Mouse (Mus musculus) adrenal gland, adult (tissue): ENCODE results near the gene Gga3.
A peak's percentile ranks its signal among the peaks of the same experiment; 100 is the strongest.

Experiments
- DNase-seq, 2 experiments: peaks; one replicate each; pipeline ENCODE4 v3.0.0; 2022 to 2023; ENCODE audit warnings: low spot score in 1 of 2; ENCODE audit not compliant: inconsistent age in 2 of 2

Gene Gga3

DNA sequence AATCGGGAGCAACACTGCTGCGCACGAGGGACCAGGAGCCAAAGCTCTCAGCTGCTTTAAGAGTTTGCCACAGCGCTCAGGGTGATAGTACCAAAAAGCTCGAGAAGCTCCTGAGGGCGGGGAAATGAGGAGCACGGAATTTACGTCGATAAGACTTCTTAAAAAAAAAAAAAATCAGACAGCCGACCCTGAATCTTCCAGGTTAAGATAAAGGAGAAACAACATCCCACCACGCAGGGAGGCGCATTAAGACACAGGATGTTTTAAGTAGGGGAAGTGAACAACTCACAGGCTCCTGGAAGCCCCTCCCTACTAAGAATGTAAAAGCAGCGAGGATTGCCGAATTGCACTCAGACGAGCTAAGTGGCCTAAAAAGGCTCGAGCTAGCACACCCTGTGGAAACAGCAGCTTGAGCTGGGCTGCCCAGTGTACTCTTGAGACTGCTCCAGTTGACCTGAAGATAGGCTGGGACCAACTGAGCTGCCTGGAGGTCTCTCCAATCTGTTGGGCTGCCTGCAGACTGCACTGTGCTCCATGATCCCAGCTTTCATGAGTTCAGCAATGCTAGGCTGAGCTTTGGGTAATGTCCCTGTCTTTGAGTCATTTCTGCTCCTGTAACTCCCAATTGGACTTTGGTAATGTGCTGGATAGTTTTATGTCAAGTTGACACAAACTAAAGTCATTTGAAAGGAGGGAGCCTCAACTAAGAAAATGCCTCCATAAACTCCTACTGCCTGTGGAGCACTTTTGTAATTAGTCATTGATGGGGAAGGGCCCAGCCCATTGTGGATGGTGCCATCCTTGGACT is 9.5 kb upstream of the Gga3 start:
- DNase-seq = no peak

DNA sequence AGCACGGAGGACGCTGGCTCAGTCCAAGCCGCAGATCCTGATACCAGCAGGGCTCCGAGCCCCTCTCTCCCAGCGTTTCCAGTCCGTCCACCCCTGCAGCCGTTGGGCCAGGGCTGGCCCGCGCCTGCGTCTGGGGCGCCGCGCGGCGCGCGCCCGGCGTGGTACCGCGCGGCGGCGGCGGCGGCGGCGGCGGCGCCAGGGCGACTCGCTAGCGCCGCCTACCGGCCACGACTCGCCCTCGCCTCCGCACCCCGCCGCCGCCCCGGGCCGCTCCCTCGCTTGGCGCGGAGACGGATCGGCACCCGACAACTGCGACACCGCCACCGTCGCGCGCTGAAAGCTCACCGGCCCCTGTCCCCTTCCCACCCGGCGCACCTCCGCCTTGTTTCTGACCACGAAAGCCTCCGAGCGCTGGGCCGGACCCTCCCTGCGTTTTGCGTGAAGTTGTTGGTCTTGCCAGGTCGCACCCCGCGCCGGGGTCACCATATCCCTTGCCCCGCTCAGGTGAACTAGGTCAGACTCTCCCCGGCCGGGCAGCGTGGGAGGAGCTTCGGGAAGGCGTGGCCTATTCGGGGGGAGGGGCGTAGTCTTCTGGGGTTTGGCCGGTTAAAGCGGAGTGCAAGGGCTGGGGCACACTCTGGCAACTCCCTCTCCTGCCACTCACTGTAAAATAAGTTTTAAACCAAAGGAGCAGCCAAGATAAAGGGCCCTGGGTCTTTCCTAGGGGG is 8.7 kb upstream of the Gga3 start, which contains the start of gene Mif4gd:
Mif4gd (minus strand) TSS at position 560 of the 728 bp plus-strand sequence.
- peak; percentile 95 to 99 for DNase-seq

DNA sequence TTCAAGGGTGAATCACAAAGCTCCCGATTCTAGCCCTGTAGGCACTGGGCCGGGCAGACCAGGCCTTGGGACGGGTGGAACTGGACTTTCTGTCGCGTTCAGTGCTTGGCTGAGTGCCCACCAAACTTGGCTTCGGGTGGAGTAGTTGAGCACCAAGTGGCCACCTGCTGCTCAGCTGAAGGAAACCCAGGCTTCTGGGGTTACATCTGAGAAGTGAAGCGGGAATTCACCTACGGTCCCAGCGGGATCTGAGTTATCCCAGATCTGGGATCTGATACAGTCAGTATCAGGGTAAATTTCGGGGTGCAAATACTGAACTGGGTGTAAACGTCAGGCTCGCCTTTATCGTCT is 8.2 kb upstream of the Gga3 start:
- DNase-seq = peak; percentile 90 to 96

DNA sequence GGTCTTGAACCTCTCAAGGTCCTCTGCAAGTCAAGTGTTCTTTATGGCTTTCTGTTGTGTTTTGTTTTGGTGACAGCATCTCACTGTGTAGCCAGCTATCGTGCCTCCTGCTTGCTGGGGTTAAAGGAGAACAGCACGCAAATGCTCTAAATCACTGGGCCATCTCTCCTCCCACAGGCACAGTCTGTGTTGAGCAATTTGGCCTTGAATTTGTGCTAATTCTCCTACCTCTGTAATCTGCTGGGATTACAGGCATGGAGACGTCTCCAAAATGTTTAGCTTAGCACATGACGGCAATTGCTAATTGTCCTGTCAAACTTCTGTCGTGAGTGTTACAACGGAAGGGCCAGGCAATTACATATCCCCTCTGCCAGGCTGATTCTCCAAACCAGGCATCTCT is 7.3 kb upstream of the Gga3 start:
- DNase-seq = peak in 1 of 2 experiments; percentile 87

DNA sequence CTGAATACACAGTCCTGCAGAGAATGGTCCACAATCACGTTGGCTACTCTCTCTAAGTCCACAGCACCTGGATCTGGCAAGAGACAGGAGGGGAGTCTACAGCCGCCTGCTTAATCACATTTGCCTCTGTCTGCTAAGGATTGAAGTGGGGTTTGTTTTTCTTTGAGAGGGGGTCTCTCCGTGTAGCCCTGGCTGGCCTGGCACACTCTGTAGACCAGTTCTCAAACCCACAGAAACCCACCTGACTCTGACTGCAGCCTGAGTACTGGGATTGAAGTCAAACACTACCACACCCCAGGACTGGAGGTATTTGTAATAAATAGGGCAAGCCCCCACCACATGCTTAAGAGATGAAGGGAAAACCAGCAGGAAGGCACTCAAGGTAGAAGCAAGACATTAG is 5.7 kb upstream of the Gga3 start:
- peak in 1 of 2 experiments; percentile 40 for DNase-seq

DNA sequence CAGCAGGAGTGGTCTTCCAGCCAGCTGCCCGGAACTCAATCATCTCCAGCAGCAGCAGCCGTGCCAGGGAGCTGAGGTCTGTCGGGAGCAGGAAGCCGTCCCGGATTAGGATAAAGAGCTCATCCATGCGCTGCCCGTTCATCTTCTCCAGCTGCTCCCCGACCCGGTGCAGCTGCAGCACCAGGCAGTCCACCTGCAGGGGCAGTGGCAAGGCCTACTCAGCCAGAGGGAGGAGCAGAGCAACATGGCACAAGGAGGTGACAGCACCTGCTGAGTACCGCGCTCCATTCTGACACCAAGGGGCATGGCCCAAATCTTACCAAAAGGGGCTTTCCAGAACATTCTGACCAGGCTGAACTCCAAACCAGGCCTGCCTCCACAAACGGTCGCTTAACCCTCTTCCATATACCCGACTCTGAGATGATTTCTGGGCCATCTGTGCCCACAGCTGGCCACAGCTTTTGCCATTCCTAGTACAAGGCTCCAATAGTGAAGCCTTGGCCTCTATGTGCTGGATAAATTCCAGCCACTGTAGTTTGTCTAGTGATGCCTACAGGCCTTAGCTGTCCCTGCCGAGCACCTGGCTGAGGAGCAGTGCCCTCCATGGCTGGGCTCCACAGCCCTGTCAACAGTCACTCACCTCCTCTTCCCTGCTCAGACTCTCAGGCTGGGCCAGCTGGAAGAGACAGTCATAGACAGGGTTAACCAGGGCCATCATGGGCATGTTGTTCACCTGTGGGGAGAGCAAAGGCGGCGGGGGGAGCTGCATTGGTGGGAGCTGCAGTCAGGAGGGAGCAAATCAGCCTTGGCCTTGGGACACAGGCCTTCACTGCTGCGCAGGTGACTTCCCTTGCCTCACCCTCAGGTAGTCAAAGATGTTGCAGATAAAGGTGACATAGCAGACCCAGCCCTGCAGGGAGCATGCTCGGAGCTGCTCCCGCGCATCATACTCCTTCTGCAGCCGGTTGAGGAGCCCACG is 4.9 kb upstream of the Gga3 start:
- DNase-seq = peak in 1 of 2 experiments; percentile 45

DNA sequence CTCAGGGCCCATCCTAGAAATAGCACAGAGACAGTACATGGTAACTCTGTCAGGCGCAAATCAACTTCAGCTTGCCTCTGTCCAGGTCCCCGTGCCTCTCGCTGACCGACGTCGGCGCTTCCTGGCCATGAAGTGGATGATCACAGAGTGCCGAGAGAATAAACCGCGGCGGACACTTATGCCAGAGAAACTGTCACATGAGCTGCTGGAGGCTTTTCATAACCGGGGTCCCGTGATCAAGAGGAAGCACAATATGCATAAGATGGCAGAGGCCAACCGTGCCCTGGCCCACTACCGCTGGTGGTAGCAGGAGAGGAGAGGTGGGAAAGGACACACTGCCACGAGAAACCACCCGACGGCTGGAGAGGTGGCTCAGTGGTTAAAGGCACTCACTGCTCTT is 2.9 kb upstream of the Gga3 start:
- no peak for DNase-seq

DNA sequence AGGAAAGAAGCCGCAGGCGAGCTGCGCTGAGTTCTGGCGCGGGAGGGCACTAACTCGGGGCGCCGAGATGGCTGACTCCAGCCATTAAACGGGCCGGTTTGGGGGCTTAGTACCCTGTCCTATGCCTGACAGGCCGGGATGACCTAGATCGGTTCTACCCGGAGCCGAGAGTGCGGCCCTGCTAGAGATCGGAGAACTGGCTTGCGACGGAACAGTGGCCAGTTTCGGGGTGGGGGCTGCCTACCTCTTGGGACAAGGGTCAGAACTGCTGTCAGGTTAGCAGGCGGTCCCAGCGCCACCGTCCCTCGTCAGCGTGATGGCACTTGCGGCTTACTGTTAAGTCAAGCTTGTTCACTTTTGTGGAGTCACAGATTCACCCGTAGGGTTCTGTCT is 449 bp upstream of the Gga3 start:
- no peak for DNase-seq

DNA sequence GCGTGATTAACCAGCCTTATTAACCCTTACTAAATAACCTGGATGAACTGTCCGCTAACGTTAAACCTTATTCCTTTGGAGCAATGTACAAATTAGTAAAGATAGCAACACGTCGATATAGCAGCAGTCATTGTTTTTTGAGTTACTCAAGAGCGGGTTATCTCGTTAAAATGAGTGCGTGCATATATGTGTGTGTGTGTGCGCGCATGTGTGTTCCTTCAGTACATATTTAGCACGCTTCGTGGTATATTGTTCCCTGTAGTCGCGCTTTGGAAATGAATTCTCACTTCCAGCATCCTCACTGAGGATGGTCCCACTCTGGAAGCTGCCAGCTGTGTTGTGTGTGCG is 749 bp downstream of the Gga3 start:
- DNase-seq = no peak

DNA sequence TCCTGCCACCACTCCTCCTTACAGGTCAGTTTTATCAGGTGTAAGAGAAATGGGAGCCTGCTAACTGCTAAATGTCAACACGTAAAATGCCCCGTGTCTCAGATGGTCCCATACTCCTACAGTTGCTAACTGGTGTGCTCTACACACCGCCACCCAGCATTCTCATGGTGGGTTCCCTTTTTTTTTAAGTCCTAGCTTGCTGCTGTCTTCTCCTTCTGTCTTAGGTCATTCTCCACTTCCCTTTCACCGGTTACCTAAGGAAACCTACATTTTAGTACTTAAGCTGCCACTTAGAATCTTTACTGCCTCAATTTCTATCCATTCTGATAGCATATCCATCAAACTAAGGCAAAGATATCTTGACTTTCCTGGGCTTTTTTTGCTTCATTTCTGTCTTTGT is 2.7 kb downstream of the Gga3 start:
- no peak for DNase-seq

DNA sequence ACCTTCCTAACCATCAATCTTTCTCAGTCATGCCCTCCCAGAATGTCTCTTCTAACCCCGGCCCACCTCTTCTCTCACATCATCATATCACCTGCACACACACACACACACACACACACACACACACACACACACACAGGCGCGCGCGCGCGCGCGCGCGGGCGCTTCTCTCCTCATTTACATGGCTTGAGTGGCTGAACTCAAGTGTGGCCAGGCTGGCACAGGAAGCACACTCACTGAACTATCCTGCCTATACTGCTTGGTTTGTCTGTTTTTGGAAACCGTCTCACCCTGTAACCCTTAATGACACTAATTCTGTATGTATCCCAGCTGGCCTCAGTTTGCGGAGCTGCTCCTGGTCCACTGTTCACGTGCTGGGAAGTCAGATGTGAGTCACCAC is 3.1 kb downstream of the Gga3 start:
- no peak for DNase-seq

DNA sequence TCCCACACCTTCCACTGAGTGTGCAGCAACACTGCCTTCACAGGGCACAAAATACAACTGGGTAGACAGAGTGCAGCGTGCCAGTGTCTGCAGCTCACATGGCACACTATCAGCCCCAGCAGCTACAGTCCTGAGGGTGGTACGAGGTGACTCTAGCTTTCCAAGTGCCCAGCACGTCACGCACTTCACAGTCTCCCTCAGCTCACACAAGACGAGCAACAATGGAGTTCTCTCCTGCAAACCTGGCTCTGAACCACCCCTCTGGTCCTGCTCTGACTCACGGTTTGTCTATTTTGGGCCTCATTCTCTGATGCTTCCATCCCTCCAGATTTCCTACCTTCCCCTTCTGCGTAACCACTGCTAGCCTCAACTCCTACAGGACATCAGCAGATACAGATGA is 4.1 kb downstream of the Gga3 start:
- no peak for DNase-seq

DNA sequence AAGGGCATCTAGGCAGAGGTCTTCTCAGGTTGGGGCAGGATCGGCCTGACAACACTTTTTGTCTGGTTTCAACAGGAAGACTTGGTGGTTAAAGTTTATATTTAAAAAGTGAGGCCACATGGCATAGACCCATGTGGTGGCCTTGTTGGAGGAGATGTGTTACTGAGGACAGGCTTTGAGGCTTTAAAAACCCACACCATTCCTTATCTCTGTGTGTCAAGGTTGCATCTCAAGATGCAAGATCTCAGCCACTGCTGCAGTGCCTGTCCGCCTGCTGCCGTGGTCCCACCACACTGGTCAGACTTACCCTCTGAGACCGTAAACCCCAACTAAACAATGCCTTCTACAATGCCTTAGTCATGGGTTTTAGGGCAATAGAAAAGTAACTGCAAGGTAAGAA is 5.5 kb downstream of the Gga3 start:
- DNase-seq = no peak

DNA sequence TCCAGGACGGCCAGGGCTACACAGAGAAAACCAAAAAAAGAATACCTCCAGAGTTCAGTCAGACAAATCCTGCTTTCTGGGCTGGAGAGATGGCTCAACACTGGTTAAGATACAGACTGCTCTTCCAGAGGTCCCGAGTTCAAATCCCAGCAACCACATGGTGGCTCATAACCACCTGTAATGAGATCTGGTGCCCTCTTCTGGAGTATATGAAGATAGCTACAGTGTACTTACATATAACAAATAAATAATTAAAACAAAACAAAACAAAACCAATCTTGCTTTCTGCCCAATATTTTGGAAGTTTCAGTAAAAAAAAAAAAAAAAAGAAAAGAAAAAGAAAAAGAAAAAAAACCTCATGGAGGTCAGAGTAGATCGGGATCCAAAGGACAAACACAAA is 8.6 kb downstream of the Gga3 start:
- DNase-seq = no peak

DNA sequence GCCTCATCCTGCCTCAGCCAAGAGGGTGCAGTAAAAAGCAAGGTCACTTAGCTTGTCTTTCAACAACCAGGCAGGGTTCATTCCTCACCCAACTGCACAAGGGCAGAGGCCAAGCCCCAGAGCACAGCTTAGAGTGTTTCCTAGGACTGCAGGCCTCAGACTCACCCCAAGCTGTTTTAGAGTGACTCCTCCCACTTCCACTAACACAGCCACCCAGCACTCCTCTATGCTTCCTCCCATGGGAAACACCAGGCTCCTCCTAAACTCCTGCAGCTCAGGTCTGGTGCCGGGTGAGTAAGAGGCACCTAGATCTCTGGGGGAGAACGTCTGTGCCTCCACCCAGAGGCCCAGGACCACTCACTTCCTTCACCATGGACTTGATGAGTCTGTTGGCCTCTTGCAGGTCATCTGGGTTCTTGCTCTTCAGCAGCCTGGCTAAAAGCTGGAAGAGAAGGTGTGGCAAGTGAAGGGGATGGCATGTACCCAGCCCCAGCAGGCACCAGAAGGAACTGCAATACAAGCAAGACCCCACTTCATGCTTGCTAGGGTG is 13.2 kb downstream of the Gga3 start:
- DNase-seq = no peak

DNA sequence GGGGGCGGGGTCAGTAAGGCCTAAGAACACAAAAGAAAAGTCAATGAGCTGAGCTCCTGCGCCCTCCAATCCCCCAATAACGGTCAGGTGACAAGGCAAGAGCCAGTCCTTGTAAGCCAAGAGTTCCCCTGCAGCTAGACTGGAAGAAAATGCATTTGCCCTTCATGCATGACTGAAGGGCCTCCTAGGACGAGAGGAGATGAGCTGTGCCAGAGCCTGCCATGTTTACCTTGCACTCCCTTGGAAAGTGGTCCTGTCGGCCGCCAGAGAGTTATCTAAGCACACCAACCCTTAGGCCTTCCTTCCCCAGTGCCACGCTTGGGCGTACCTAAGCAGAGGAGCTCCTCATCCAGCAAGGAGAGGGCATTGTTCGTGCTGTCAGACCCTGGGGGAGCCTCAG is 15.9 kb downstream of the Gga3 start:
- DNase-seq = no peak

DNA sequence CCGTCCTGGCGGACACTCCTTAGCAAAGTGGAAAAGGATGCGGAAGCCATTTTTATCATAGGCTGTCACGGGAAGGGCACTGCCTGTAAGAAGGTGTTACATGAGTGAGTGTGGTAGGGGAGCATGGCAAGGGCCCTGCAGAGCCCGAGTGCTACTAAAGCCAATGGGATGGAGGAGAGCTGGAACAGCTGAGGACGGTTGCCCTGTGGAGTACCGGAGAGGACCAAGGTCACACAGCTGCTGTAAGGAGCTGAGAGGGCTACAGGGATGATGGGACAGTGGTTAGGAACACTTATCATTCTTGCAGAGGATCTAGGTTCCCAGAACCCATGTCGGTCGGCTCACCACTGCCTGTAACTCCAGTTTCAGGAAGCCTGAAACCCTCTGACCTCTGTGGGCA is 17.4 kb downstream of the Gga3 start:
- no peak for DNase-seq

DNA sequence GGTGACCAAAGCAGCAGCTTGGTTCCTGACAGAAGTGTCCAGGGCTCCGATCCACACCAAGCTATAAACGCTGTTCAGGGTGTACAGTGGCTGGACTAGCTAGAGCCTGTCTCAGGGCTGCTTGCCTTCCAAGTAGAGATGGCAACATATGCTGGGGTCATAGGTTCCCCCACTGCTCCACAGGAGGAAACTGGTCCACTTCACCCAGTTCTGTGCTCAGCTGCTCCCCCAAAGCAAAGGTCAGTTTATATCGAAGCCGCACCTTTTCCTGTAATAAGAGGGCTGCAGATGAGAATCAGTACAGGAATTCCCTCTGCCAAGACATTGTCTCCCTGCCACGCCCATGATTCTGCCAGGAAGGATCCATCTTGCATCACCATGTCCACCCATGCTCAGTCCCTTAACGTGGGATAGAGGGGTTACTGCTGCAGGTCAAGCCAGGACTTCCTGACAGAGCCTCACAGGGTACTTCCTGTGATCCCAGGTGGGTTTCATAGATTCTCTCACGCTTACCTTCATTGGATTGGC is 18.2 kb downstream of the Gga3 start:
- DNase-seq = no peak

DNA sequence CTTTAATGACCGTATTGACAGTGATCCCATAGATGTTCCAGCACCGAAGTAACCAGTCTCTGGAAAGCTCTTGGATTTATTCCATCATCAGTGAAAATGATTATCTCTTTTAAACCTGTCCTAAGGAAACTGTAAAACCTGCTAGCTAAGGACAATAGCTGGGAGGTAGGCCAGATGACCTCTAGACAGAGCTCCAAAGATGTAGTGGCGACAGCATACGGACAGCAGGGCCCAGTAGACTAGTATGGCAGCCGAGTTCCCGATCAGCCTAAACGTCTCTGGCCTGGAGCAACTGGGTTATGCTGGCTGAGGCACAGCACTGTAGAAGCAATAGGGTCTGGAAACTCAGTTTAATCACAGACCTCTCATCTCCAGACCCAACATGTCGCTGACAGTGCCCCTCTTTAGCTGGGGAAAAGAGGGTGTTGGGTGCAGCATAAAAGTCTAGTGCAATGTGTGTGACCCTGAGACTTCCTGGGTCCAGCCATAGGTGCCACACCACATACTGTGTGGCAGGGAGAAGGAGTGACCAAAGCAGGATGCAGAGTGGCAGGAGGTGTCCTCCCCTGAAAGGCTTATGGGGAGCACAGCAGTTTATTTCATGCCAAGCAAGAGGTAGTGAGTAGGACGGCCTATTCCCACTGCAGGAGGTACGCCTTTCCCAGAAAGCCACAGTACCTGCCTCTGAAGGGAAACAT is 19.3 kb downstream of the Gga3 start:
- DNase-seq = no peak

DNA sequence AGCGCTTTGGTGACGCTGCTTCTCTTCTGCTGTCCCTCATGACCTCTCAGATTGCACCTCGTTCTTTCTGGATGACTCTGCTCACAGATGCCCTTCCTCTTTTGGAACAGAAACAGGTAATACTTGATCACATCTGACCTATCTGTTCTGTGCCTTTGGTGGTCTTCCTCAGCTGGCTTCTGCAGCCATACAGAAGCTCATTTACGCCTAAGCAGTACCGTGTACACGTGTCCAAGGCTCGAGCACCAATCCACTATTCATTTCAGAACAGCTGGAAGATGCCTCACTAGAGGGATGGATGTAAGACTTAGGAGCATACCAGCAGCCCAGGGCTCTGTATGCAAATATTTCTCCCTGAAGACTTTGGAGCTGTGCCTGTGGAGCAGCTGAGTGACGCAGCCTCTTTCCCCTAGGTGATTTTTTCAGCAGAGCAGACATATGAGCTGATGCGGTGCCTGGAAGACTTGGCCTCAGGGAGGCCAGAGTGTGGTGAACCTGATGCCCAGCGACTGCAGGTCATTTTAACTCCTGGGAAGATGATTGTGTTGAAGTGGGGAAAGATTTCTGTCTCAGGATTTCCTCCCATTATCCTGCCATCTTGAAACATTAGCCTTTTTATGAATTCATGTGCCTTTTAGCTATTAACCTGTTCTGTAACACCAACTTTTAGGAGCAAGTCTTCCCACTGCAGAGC is 20.8 kb downstream of the Gga3 start:
- no peak for DNase-seq
